Mouse (Mus musculus): ENCODE data around the gene Moap1. TPM values are rescaled to one million over a fixed set of nuclear protein-coding genes. Genes with fewer than 3 reads are reported as not detected.
A peak's percentile ranks its signal among the peaks of the same experiment; 100 is the strongest.

The Moap1 gene
- total RNA-seq, 1 experiment, result 8.8 TPM

GRCm38 (mm10) chr12:102756304-102756703, 12.8 kb upstream of the Moap1 start:
- H3K27ac ChIP-seq (ENCODE audit: insufficient read depth, low read depth, low read length, poor library complexity, severe bottlenecking), result no peak overlapping the region; the same call in 1 of the 2 replicates
- peaks cover 0 to 6% of the 10 kb centered on the region in 2 experiments; a peak in 2 of 4 replicates for H3K4me1 ChIP-seq (ENCODE audit: control insufficient read depth in 2 of 2, insufficient read depth in 2 of 2, low read length in 2 of 2, poor library complexity in 1 of 2)
- H3K9ac ChIP-seq (ENCODE audit: insufficient read depth, low read depth, low read length, poor library complexity, severe bottlenecking), result peak overlapping the region; percentile 82; the same call in 1 of the 2 replicates
- in situ Hi-C loops (cut with MboI; ENCODE audit: low sequenced_read_pairs in 2 of 2, unreplicated experiment in 2 of 2), result loop anchor here in 1 of 2 experiments (25.0 kb wide), 1 partner anchor 769 kb away; the partner anchor contains the start of gene Cpsf2
- H3K4me3 ChIP-seq (ENCODE audit: insufficient read depth in 1 of 2, low read depth in 1 of 2, low read length in 2 of 2, poor library complexity in 1 of 2, severe bottlenecking in 1 of 2), result peak overlapping the region; percentile 79 to 97
- no peaks in the 10 kb centered on the region for H3K9me3 ChIP-seq (ENCODE audit: control insufficient read depth, insufficient read depth, low read depth, low read length)
- 0 out of 2 replicates have a peak, but pooled peaks cover 3% of the 10 kb centered on the region for H3K36me3 ChIP-seq (ENCODE audit: control insufficient read depth, insufficient read depth, low read length, poor library complexity, severe bottlenecking)
- TF ChIP-seq ZNF384 (IDR thresholded peaks at IDR 0.05; ENCODE audit: low read depth, low read length), result no peak
- TF ChIP-seq HCFC1 (IDR thresholded peaks at IDR 0.05; ENCODE audit: borderline replicate concordance, insufficient read depth, low read length), result peak; percentile 41; the same call in 1 of the 2 replicates
- TF ChIP-seq MAFK (IDR thresholded peaks at IDR 0.05; ENCODE audit: insufficient read depth, low read depth, low read length), result no peak
- no peak for TF ChIP-seq CHD2 (IDR thresholded peaks at IDR 0.05; ENCODE audit: low read depth, low read length)
- TF ChIP-seq ZC3H11A (IDR thresholded peaks at IDR 0.05; ENCODE audit: borderline replicate concordance, low read depth, low read length), result no peak
- DNase-seq (ENCODE audit: low read depth, low spot score), result peak; percentile 77

DNA sequence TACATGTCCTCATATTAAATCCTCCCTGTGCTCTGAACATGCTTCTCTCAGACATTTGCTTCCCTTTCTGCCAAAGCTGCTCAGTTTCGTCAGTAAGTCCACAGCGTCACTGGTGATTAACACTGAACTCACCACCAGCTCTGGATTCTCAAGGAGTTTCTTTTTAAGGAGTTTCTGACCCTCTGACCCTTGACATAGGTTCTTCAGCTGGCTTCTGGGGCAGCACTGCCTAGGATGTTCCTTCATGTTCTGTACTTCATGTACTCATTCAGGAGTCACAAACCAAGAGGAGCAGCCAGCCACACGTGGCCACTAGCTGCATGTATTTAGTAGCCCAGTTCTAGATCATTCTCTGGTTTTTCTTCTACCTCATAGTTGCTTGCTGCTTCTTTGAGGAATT, 4.8 kb upstream of the Moap1 start:
- no peak for TF ChIP-seq HCFC1 (IDR thresholded peaks at IDR 0.05; ENCODE audit: borderline replicate concordance, insufficient read depth, low read length)
- TF ChIP-seq ZC3H11A (IDR thresholded peaks at IDR 0.05; ENCODE audit: borderline replicate concordance, low read depth, low read length), result no peak
- no peak for TF ChIP-seq MAFK (IDR thresholded peaks at IDR 0.05; ENCODE audit: insufficient read depth, low read depth, low read length)
- Histone ChIP-seq H3K4me1 (ENCODE audit: control insufficient read depth in 2 of 2, insufficient read depth in 2 of 2, low read length in 2 of 2, poor library complexity in 1 of 2) (peaks cover 0 to 2% of the 10 kb centered on the region in 2 experiments; a peak in 2 of 4 replicates), H3K4me3 (ENCODE audit: insufficient read depth in 1 of 2, low read depth in 1 of 2, low read length in 2 of 2, poor library complexity in 1 of 2, severe bottlenecking in 1 of 2) (no peak overlapping the region), H3K9ac (ENCODE audit: insufficient read depth, low read depth, low read length, poor library complexity, severe bottlenecking) (no peak overlapping the region), H3K9me3 (ENCODE audit: control insufficient read depth, insufficient read depth, low read depth, low read length) (no peaks in the 10 kb centered on the region), H3K27ac (ENCODE audit: insufficient read depth, low read depth, low read length, poor library complexity, severe bottlenecking) (no peak overlapping the region), H3K36me3 (ENCODE audit: control insufficient read depth, insufficient read depth, low read length, poor library complexity, severe bottlenecking) (peaks cover 3% of the 10 kb centered on the region; the same call in 1 of the 2 replicates)
- in situ Hi-C loops (cut with MboI; ENCODE audit: low sequenced_read_pairs in 2 of 2, unreplicated experiment in 2 of 2), result loop anchor here in 1 of 2 experiments (25.0 kb wide), 1 partner anchor 236 kb away; no protein-coding TSS in a partner anchor
- no peak for DNase-seq (ENCODE audit: low read depth, low spot score)

DNA sequence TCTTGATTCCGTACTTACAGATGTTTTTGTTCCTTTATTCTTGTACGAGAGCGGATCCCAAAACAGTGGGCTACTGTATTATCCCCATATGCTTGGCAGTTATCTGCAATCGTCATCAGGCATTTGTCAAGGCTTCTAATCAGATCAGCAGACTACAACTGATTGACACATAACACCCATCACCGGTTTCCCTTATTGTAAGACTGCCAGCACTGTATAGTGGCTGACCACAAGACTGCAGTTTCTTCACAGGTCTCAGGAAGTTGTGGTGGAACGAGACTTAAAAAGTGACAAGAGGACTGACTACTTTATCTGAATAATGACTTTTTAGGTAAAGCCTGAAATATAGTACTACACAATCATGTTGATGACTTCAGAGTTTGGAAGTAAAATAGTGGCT, 1.4 kb upstream of the Moap1 start:
- H3K9ac ChIP-seq (ENCODE audit: insufficient read depth, low read depth, low read length, poor library complexity, severe bottlenecking), result no peak overlapping the region; the same call in 1 of the 2 replicates
- TF ChIP-seq CHD2 (IDR thresholded peaks at IDR 0.05; ENCODE audit: low read depth, low read length) (no peak), ZC3H11A (IDR thresholded peaks at IDR 0.05; ENCODE audit: borderline replicate concordance, low read depth, low read length) (no peak), MAFK (IDR thresholded peaks at IDR 0.05; ENCODE audit: insufficient read depth, low read depth, low read length) (no peak), ZNF384 (IDR thresholded peaks at IDR 0.05; ENCODE audit: low read depth, low read length) (no peak), HCFC1 (IDR thresholded peaks at IDR 0.05; ENCODE audit: borderline replicate concordance, insufficient read depth, low read length) (no peak)
- no peak for DNase-seq (ENCODE audit: low read depth, low spot score)
- no peak overlapping the region for H3K27ac ChIP-seq (ENCODE audit: insufficient read depth, low read depth, low read length, poor library complexity, severe bottlenecking)
- peaks cover 3% of the 10 kb centered on the region for H3K36me3 ChIP-seq (ENCODE audit: control insufficient read depth, insufficient read depth, low read length, poor library complexity, severe bottlenecking)
- H3K9me3 ChIP-seq (ENCODE audit: control insufficient read depth, insufficient read depth, low read depth, low read length), result no peaks in the 10 kb centered on the region
- no peaks in the 10 kb centered on the region; a peak in 1 of 4 replicates for H3K4me1 ChIP-seq (ENCODE audit: control insufficient read depth in 2 of 2, insufficient read depth in 2 of 2, low read length in 2 of 2, poor library complexity in 1 of 2)
- in situ Hi-C loops (cut with MboI; ENCODE audit: low sequenced_read_pairs in 2 of 2, unreplicated experiment in 2 of 2), result loop anchor here in 1 of 2 experiments (25.0 kb wide), 1 partner anchor 233 kb away; no protein-coding TSS in a partner anchor
- peak overlapping the region; percentile 76 to 96 for H3K4me3 ChIP-seq (ENCODE audit: insufficient read depth in 1 of 2, low read depth in 1 of 2, low read length in 2 of 2, poor library complexity in 1 of 2, severe bottlenecking in 1 of 2)

GRCm38 (mm10) chr12:102743036-102743588, 349 bp downstream of the Moap1 start:
- no peaks in the 10 kb centered on the region for H3K9me3 ChIP-seq (ENCODE audit: control insufficient read depth, insufficient read depth, low read depth, low read length)
- peak overlapping the region; percentile 77 for H3K9ac ChIP-seq (ENCODE audit: insufficient read depth, low read depth, low read length, poor library complexity, severe bottlenecking)
- H3K27ac ChIP-seq (ENCODE audit: insufficient read depth, low read depth, low read length, poor library complexity, severe bottlenecking), result 0 out of 2 replicates have a peak overlapping the region, but pooled peaks have one; percentile 17
- DNase-seq (ENCODE audit: low read depth, low spot score), result no peak
- peak overlapping the region; percentile 76 to 96 for H3K4me3 ChIP-seq (ENCODE audit: insufficient read depth in 1 of 2, low read depth in 1 of 2, low read length in 2 of 2, poor library complexity in 1 of 2, severe bottlenecking in 1 of 2)
- H3K4me1 ChIP-seq (ENCODE audit: control insufficient read depth in 2 of 2, insufficient read depth in 2 of 2, low read length in 2 of 2, poor library complexity in 1 of 2), result no peaks in the 10 kb centered on the region; a peak in 1 of 4 replicates
- no peaks in the 10 kb centered on the region; the same call in none of the 2 replicates for H3K36me3 ChIP-seq (ENCODE audit: control insufficient read depth, insufficient read depth, low read length, poor library complexity, severe bottlenecking)
- in situ Hi-C loops (cut with MboI; ENCODE audit: low sequenced_read_pairs in 2 of 2, unreplicated experiment in 2 of 2), result loop anchor here in 1 of 2 experiments (25.0 kb wide), 1 partner anchor 231 kb away; no protein-coding TSS in a partner anchor
- TF ChIP-seq MAFK (IDR thresholded peaks at IDR 0.05; ENCODE audit: insufficient read depth, low read depth, low read length), result no peak
- TF ChIP-seq CHD2 (IDR thresholded peaks at IDR 0.05; ENCODE audit: low read depth, low read length), result no peak
- no peak for TF ChIP-seq ZC3H11A (IDR thresholded peaks at IDR 0.05; ENCODE audit: borderline replicate concordance, low read depth, low read length)
- no peak for TF ChIP-seq HCFC1 (IDR thresholded peaks at IDR 0.05; ENCODE audit: borderline replicate concordance, insufficient read depth, low read length)
- no peak for TF ChIP-seq ZNF384 (IDR thresholded peaks at IDR 0.05; ENCODE audit: low read depth, low read length)
